Mouse (Mus musculus) left cerebral cortex, adult 2 months (tissue): ENCODE measurements at regions not wholly inside any gene's neighbourhood (a gene's known extent, or its start where the extent isn't known, plus 50 kb on each side); places are given as distances from the start of the nearest gene placed in this dataset.
A peak's percentile ranks its signal among the peaks of the same experiment; 100 is the strongest.

Experiments
- DNase-seq, 2 experiments: peaks; one replicate each; pipeline ENCODE4 v3.0.0; 2021 to 2022; ENCODE audit warnings: low spot score in 2 of 2, mixed read lengths in 1 of 2; ENCODE audit errors: extremely low spot score in 1 of 2
- H3K27ac ChIP-seq: fragments of 200-600 bp; 2 replicates; pipeline ENCODE4 v1.8.1; 2022
- H3K4me3 ChIP-seq: fragments of 200-600 bp; 2 replicates; pipeline ENCODE4 v1.8.1; 2022
- CTCF ChIP-seq: fragments of 200-600 bp; IDR thresholded peaks from 2 replicates; pipeline ENCODE4 v1.8.1; 2022; ENCODE audit warnings: antibody characterized with exemption, mild to moderate bottlenecking, moderate library complexity
- intact Hi-C: fragments of 180-260 bp; cut with DNase I; formaldehyde crosslinking; loops from one replicate; pipeline ENCODE4 v1.15.1; 2025

GRCm38 (mm10) chr9:93509646-93510045 lies 967.6 kb downstream of the Plod2 start:
- DNase-seq = peak in 1 of 2 experiments; percentile 13
- H3K27ac ChIP-seq = no peak overlapping the region
- H3K4me3 ChIP-seq = no peak overlapping the region
- no peak for TF ChIP-seq CTCF
- intact Hi-C loops = no loop called here

GRCm38 (mm10) chr9:93524055-93524454 lies 982.0 kb downstream of the Plod2 start:
- intact Hi-C loops = no loop called here
- no peak for DNase-seq
- Histone ChIP-seq H3K4me3 (no peak overlapping the region), H3K27ac (no peak overlapping the region)
- TF ChIP-seq CTCF = no peak

GRCm38 (mm10) chr9:93525132-93525531 lies 983.1 kb downstream of the Plod2 start:
- no peak for DNase-seq
- Histone ChIP-seq H3K27ac (no peak overlapping the region), H3K4me3 (no peak overlapping the region)
- TF ChIP-seq CTCF = no peak
- intact Hi-C loops = loop anchor here (5.0 kb wide), 1 partner anchor 173 kb away; no protein-coding TSS in a partner anchor

- no peak for DNase-seq
- no peak for TF ChIP-seq CTCF
- Histone ChIP-seq H3K4me3 (no peak overlapping the region), H3K27ac (no peak overlapping the region)
- intact Hi-C loops = no loop called here
Measured at GRCm38 (mm10) chr9:93530646-93531320, 988.8 kb downstream of the Plod2 start.
